Mouse (Mus musculus) heart, adult 11 months (tissue): ENCODE measurements at regions not wholly inside any gene's neighbourhood (a gene's known extent, or its start where the extent isn't known, plus 50 kb on each side); places are given as distances from the start of the nearest gene placed in this dataset.

Source experiments
- DNase-seq: peaks from one replicate; pipeline ENCODE4 v3.0.0; 2022

- DNase-seq = no peak
Measured at GRCm38 (mm10) chr10:118714179-118714581, 155.8 kb downstream of the Dyrk2 start.

- DNase-seq = no peak
Measured at GRCm38 (mm10) chr10:118714595-118714994, 155.4 kb downstream of the Dyrk2 start.

- no peak for DNase-seq
Measured at GRCm38 (mm10) chr10:118720630-118721029, 149.4 kb downstream of the Dyrk2 start.

DNA sequence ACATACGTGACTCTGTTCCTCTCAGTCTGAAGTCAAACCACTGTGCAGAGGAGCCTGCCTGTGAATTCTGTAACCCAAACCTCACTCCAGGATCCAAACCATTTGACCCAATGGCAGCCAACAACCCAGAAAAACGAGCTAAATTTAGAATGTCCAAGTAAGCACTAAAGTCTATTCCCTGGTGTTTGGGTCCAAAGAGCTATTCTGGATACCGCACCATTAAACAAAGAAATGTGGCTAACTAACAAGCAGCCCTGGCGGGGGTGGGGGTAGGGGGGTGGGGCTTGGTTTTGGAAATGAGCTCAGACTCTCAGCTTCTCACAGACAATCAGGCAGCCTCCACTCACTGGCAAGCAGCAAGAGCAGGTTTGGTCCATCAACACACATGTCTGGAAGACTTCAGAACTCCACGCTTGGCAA lies 147.9 kb downstream of the Dyrk2 start:
- peak; percentile 89 for DNase-seq

DNA sequence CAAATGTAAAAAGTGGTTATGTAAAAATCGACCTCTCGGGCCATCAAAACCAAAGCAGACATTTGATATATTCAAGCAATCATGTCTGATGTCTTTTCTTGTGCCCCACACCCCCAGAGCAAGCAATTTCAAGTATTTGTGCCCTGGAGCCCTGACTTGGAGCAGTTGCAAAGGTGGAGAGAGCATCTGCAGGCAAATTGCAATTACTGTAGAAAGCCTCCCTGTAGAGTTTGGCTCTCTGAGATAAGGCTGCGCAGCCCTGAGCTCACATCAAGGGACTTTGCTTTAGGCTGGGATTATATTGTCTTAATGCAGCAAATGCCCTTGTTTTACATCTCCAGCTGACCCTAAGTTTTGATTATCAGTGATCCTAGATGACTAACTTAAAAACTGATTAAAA lies 147.3 kb downstream of the Dyrk2 start:
- DNase-seq = no peak

DNA sequence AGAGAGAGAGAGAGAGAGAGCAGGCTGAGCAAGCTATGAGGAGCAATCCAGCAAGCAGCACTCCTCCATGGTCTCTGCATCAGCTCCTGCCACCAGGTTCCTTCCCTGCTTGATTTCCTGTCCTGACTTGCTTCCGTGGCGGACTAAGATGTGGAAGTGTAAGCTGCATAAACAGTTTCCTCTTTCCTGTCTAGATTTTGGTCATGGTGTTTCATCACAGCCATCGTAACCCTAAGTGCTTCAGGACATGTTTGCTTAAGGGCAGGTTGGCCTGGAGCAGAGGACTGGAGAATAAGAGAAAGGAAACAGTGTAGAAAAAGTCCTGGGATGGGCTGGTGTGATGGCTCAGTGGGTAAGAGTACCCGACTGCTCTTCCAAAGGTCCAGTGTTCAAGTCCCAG lies 133.9 kb downstream of the Dyrk2 start:
- DNase-seq = peak; percentile 46

- DNase-seq = peak; percentile 22
Measured at GRCm38 (mm10) chr10:118737064-118737463, 132.9 kb downstream of the Dyrk2 start.

DNA sequence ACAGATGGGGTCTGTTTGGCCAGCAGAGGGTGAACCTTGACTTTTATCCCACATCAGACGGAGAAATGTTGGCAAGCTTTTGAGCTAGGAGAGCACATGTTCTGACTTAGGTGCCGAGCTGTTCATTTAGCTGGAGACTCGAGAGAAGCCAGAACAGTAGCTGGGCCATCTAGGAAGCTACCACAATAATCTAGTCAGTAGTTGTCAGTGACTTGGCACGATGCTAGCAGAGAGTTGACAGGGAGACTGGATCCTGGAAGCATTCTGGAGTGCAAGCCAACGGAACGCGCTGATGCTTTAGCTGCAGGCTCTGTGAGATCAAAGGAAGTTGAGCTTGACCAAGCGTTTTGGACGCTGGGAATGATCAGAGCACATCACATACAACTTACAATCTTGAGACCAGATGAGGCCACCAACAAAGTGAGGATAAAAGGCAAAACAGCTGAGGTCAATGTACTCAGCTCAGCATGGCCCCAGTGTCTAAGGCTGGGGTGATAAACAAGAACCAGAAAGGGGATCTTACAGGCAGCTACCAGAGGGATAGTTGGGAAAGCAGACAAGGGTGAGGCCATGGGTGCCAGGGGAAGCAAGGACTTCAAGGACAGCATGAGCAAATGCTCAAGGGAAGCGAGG lies 130.0 kb downstream of the Dyrk2 start:
- peak; percentile 89 for DNase-seq

GRCm38 (mm10) chr10:118743831-118744230 lies 126.2 kb downstream of the Dyrk2 start:
- DNase-seq = peak; percentile 66

DNA sequence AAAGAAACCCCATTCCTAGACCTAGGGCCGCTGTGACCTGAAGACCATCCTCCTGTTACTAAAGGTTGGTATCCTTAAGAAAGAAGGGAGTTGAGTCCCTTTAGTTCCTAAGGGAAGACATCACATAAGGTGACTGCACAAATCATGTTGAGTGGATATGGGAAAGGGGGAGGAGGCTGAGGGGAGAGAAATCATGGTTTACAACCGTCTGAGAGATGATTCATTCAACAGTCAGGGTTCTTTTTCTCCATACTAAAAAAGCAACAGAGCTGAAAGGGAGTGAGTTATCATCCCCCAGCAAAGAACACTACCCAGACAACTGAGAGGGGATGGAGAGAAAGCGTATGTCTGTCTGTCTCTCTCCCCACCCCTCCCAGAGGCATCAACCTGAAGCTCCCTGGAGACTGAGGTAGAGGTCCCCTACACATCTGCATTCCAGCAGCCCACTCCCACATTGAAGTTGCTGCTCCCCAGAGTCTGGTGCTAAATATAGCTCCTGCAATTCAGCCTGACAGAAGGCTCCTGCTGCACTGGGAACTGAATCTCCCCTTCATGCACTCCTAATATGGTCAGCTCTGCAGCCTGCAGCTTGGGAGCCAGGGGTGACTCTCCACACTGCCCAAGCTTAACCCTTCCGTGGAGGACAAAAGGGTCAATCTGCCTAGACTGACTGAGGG lies 123.2 kb downstream of the Dyrk2 start:
- DNase-seq = peak; percentile 94

DNA sequence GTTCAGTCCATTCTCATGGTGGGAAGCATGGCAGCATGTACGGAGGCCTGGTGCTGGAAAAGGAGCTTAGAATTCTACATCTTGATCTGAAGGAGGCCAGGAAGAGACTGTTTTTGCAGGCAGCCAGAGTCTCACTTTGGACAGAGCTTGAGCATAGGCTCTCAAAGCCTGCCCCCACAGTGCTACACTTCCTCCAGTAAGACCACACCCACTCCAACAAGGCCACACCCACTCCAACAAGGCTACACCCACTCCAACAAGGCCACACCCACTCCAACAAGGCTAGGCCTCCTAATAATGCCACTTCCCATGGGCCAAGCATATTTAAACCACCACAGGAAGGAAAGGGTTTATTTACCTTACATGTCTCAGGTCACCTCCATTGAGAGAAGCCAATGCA lies 121.0 kb downstream of the Dyrk2 start:
- peak; percentile 84 for DNase-seq

DNA sequence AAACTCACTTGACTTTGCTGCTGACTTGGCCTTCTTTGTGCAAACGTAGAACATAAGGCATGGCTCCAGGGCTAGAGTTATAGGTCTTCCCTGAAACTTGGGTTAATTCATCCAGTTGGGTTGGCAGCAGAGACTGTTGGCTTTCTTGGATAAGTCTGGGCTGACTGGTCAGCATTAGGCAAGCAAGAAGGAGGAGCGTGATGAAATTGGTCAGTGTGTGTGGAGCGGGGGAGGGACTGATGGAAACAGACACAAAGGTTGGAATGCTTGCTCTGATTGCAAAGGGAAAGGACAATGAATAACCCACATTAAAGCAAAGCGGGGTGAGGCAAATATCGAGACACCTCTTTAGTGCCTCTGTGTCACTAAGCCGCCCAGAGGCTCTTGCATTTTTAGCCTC lies 120.3 kb downstream of the Dyrk2 start:
- peak; percentile 92 for DNase-seq

DNA sequence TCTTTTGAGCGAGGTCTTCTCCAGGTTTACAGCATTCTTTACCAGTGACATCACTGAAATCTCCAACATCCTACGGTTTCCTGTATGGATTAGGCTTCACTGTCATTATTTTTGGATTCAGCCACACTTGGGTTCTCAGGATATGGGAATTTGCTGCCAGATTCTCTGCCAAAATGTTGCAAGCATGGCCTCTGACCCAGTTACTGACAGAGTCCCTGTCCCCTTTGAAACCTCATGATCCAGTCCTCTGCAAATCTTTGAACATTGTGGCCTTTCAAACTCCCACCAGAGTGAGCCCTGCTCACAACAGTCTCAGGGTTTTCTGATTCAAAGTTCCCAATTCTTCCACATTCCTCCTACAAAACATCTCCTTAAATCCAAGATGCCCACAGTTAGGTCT lies 118.9 kb downstream of the Dyrk2 start:
- DNase-seq = peak; percentile 86

DNA sequence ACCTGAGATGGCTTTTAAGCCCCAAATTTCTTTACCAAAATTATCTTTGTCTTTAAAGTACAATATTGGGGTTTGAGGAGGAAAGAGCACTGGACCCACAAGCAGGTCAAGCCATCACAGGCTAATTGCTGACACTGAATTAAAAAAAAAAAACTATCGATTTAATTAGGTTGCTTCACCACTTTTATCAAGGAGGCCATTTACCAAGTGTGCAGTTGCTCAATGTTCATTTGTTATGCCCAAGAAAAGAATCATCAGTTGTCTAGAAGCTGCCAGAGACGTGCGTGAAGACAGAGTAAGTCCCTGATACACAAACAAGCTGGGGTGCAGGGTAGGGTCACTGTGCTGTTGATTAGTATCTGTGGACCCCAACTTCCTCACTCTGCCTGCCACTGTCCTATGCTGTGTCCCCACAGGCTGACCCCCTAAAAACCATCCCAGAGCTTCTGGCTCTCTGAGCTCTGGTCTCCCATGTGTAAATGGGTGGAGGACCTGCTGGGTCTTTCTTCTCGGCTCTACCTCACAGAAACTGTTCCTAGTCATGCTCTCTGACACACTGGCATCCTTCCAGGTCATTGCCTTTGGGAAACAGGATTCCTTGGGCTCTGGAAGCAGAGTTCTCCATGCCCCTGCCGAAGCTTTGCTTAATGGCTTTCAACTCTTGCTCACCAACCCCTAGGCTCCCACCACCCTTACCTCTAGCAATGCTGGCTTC lies 116.8 kb downstream of the Dyrk2 start:
- DNase-seq = peak; percentile 75

GRCm38 (mm10) chr10:118754791-118755190 lies 115.2 kb downstream of the Dyrk2 start:
- DNase-seq = no peak

GRCm38 (mm10) chr10:118758825-118759471 lies 111.1 kb downstream of the Dyrk2 start:
- peak; percentile 98 for DNase-seq

GRCm38 (mm10) chr10:118760441-118760840 lies 109.6 kb downstream of the Dyrk2 start:
- peak; percentile 65 for DNase-seq

GRCm38 (mm10) chr10:118761101-118761868 lies 108.7 kb downstream of the Dyrk2 start:
- DNase-seq = peak; percentile 93

DNA sequence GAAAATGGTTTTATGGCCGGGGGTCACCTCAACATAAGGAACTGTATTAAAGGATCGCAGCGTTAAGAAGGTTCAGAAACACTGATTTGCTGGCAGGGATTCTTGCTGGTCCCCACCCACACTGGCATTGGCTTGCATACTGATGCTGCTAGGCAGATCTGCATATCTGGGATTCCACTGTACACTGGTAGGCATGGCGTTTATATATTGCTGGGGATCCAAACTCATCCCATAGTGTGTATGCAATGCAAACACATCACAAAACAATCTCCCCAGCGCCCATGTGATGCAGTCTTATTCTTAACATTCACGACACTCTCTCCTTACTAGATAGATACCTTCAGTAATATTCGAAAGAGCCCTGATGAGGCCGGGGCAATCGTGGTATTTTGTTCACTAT lies 105.0 kb downstream of the Dyrk2 start:
- peak; percentile 68 for DNase-seq

DNA sequence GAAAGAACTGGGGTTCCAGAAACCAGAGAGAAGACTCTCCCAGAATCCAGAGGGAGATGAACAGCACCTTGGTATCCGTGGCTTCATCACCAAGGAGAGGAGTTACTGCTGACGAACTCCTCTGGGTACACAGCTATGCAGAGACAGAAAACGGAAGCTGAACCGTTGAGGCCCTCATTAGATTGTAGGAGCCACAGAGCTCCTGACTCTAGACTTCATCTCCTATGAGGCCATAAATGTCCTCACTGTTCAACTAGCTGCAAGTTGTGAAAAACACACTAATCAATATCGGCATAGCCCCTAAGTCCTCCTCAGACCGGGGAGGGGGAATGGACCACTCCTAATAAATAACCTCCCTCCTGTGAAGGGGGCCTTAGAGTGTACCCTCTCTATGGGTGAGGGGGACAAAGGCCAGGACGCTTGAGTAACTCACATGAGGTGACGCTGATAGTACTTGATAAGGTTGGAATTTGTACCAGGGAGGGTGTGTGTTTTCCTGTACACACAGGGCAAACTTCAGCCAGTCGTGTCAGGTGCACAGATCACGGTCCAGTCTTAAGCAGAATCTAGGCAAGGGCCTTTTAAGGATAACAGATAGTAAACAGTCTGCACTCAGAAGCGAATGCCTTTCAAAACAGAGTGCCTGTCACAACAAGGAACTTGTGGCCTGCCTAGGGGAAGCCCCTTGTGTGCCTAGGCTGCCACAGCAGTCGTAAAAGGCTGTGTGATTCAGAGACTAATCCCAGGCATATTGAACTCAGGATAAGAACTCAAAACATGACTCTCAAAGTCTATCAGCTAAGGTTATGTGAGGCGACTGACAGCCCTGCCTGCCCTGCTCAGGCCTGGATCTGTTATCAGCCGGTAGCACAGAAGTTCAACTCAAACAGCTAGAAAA lies 104.2 kb downstream of the Dyrk2 start:
- peak; percentile 91 for DNase-seq

- peak; percentile 33 for DNase-seq
Measured at GRCm38 (mm10) chr10:118766826-118767225, 103.2 kb downstream of the Dyrk2 start.

- peak; percentile 72 for DNase-seq
Measured at GRCm38 (mm10) chr10:118769751-118770150, 100.3 kb downstream of the Dyrk2 start.
